Mouse (Mus musculus) C2C12 (cell line): ENCODE results near the gene Wdfy3.

Source experiments
- CEBPB ChIP-seq: IDR thresholded peaks from one replicate; pipeline ENCODE4 v1.6.1; 2011; ENCODE audit warnings: low read depth, mild to moderate bottlenecking, control low read depth, moderate library complexity
- CTCF ChIP-seq: IDR thresholded peaks from one replicate; pipeline ENCODE4 v1.5.1; 2011; ENCODE audit not compliant: control insufficient read depth, insufficient read depth, insufficient read length
- MAX ChIP-seq: IDR thresholded peaks from one replicate; pipeline ENCODE4 v1.6.1; 2011; ENCODE audit warnings: mild to moderate bottlenecking, control low read depth
- MYOG ChIP-seq: IDR thresholded peaks from one replicate; pipeline ENCODE4 v1.6.1; 2011; ENCODE audit not compliant: control insufficient read depth, insufficient read length; ENCODE audit errors: extremely low read depth
- USF1 ChIP-seq: IDR thresholded peaks from one replicate; pipeline ENCODE4 v1.6.1; 2011; ENCODE audit warnings: low read depth, mild to moderate bottlenecking, control low read depth, moderate library complexity

DNA sequence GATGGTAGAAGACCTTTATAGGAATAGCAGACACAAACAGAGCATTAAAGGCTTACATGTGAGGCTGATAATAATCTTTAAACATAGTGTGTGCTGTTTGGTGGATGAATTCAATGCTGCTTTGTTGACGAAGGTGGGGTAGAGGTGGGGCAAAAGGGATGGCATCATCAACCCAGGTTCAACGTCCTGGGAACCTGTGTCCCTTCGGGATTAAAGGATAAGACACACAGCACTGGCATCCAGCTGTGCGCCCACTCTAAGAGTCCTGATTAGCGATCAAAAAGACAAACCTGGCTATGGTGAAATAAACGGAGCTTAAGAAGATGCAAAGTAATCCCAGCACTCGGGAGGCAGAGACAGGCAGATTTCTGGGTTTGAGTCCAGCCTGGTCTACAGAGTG is 61.0 kb downstream of the Wdfy3 start:
- TF ChIP-seq CTCF (no peak), MAX (no peak), CEBPB (no peak), USF1 (no peak), MYOG (no peak)
